Mouse (Mus musculus) intestine, embryonic 16.5 days (tissue): ENCODE measurements at regions not wholly inside any gene's neighbourhood (a gene's known extent, or its start where the extent isn't known, plus 50 kb on each side); places are given as distances from the start of the nearest gene placed in this dataset.
A peak's percentile ranks its signal among the peaks of the same experiment; 100 is the strongest.

Experiments
- ATAC-seq: fragments of 200-750 bp; cut with Nextera tagmentation; 2 replicates; pipeline ENCODE4 v1.8.0; 2017; ENCODE audit warnings: moderate TSS enrichment, moderate library complexity
- H3K27ac ChIP-seq: fragments of 300-500 bp; sonication (generic); 2 replicates; pipeline ENCODE4 v1.5.1; 2014; ENCODE audit warnings: mild to moderate bottlenecking, low read length
- H3K27me3 ChIP-seq: fragments of 300-500 bp; sonication (generic); replicated peaks from 2 replicates; pipeline ENCODE4 v1.6.1; 2014; ENCODE audit warnings: low read length, control low read depth, mixed read lengths; ENCODE audit not compliant: control insufficient read depth, insufficient read depth
- H3K36me3 ChIP-seq: fragments of 300-500 bp; sonication (generic); 2 replicates; pipeline ENCODE4 v1.6.1; 2014; ENCODE audit warnings: low read length, control low read depth; ENCODE audit not compliant: control insufficient read depth, insufficient read depth
- H3K4me1 ChIP-seq: fragments of 300-500 bp; sonication (generic); 2 replicates; pipeline ENCODE4 v1.6.1; 2014; ENCODE audit warnings: low read length, control low read depth, mixed read lengths; ENCODE audit not compliant: control insufficient read depth, insufficient read depth
- H3K4me2 ChIP-seq: fragments of 300-500 bp; sonication (generic); 2 replicates; pipeline ENCODE4 v1.6.1; 2014; ENCODE audit warnings: low read depth, low read length, control low read depth
- H3K4me3 ChIP-seq: fragments of 300-500 bp; sonication (generic); 2 replicates; pipeline ENCODE4 v1.5.1; 2014; ENCODE audit warnings: mild to moderate bottlenecking, low read length
- H3K9ac ChIP-seq: fragments of 300-500 bp; sonication (generic); 2 replicates; pipeline ENCODE4 v1.6.1; 2014; ENCODE audit warnings: low read depth, low read length
- H3K9me3 ChIP-seq: fragments of 300-500 bp; sonication (generic); 2 replicates; pipeline ENCODE4 v1.6.1; 2016; ENCODE audit warnings: low read length, control low read depth; ENCODE audit not compliant: control insufficient read depth
- WGBS: fragments of 180-500 bp; shearing (Covaris S2); extraction: QIAGEN DNeasy Blood & Tissue Kit; methylation state at CpG from one replicate; pipeline ENCODE4 v1.1.7; 2014; 5-methylcytosine and 5-hydroxymethylcytosine counted together

GRCm38 (mm10) chr11:89206788-89207187, 95.3 kb downstream of the Nog start:
- Histone ChIP-seq H3K27me3 (no peaks in the 10 kb centered on the region), H3K27ac (no peak overlapping the region), H3K4me3 (no peak overlapping the region), H3K4me1 (peaks cover 4% of the 10 kb centered on the region; the same call in 1 of the 2 replicates), H3K9ac (no peak overlapping the region), H3K36me3 (no peaks in the 10 kb centered on the region), H3K9me3 (no peaks in the 10 kb centered on the region), H3K4me2 (no peak overlapping the region)
- no peak for ATAC-seq
- WGBS = 38% methylated on average over 3 of the region's 3 CpGs

- H3K36me3 ChIP-seq = no peaks in the 10 kb centered on the region
- no peak overlapping the region for H3K9ac ChIP-seq
- H3K4me3 ChIP-seq = no peak overlapping the region
- H3K9me3 ChIP-seq = no peaks in the 10 kb centered on the region
- no peak for ATAC-seq
- WGBS = 71% methylated on average over 7 of the region's 7 CpGs
- H3K27me3 ChIP-seq = no peaks in the 10 kb centered on the region
- no peak overlapping the region for H3K27ac ChIP-seq
- peaks cover 4% of the 10 kb centered on the region; the same call in 1 of the 2 replicates for H3K4me1 ChIP-seq
- no peak overlapping the region for H3K4me2 ChIP-seq
These were observed 97.1 kb downstream of the Nog start for GRCm38 (mm10) chr11:89204948-89205545.

GRCm38 (mm10) chr11:89200458-89200857, 101.7 kb downstream of the Nog start:
- H3K27me3 ChIP-seq = no peaks in the 10 kb centered on the region
- WGBS = 69% methylated on average over 3 of the region's 3 CpGs
- no peak for ATAC-seq
- H3K9me3 ChIP-seq = no peaks in the 10 kb centered on the region; the same call in 1 of the 2 replicates
- H3K36me3 ChIP-seq = no peaks in the 10 kb centered on the region
- no peak overlapping the region for H3K27ac ChIP-seq
- H3K9ac ChIP-seq = no peak overlapping the region
- H3K4me3 ChIP-seq = no peak overlapping the region
- no peaks in the 10 kb centered on the region for H3K4me1 ChIP-seq
- H3K4me2 ChIP-seq = no peak overlapping the region

- no peaks in the 10 kb centered on the region for H3K27me3 ChIP-seq
- H3K27ac ChIP-seq = no peak overlapping the region
- ATAC-seq = peak; percentile 91
- 65% methylated on average over 3 of the region's 3 CpGs for WGBS
- H3K9me3 ChIP-seq = no peaks in the 10 kb centered on the region; the same call in 1 of the 2 replicates
- H3K4me1 ChIP-seq = no peaks in the 10 kb centered on the region
- no peak overlapping the region for H3K4me2 ChIP-seq
- H3K9ac ChIP-seq = no peak overlapping the region
- no peaks in the 10 kb centered on the region for H3K36me3 ChIP-seq
- no peak overlapping the region for H3K4me3 ChIP-seq
These were observed 109.3 kb downstream of the Nog start for GRCm38 (mm10) chr11:89192815-89193214.

- no peaks in the 10 kb centered on the region for H3K36me3 ChIP-seq
- H3K9me3 ChIP-seq = no peaks in the 10 kb centered on the region
- peak; percentile 94 for ATAC-seq
- peak overlapping the region; percentile 45 for H3K4me2 ChIP-seq
- 8% methylated on average over 26 of the region's 26 CpGs for WGBS
- peak overlapping the region; percentile 19; the same call in 1 of the 2 replicates for H3K4me3 ChIP-seq
- H3K27ac ChIP-seq = peak overlapping the region; percentile 70
- 0 out of 2 replicates have a peak overlapping the region, but pooled peaks have one; percentile 21 for H3K9ac ChIP-seq
- H3K4me1 ChIP-seq = peaks cover 12% of the 10 kb centered on the region
- H3K27me3 ChIP-seq = no peaks in the 10 kb centered on the region
These were observed 113.4 kb downstream of the Gm525 start for GRCm38 (mm10) chr11:89186911-89187621.

GRCm38 (mm10) chr11:89185862-89186261, 112.2 kb downstream of the Gm525 start:
- 55% methylated on average over 6 of the region's 6 CpGs for WGBS
- Histone ChIP-seq H3K4me1 (peaks cover 12% of the 10 kb centered on the region), H3K4me3 (no peak overlapping the region), H3K36me3 (no peaks in the 10 kb centered on the region), H3K27me3 (no peaks in the 10 kb centered on the region), H3K27ac (no peak overlapping the region), H3K4me2 (no peak overlapping the region), H3K9ac (no peak overlapping the region), H3K9me3 (no peaks in the 10 kb centered on the region)
- ATAC-seq = no peak

GRCm38 (mm10) chr11:89181471-89181870, 107.8 kb downstream of the Gm525 start:
- H3K27me3 ChIP-seq = no peaks in the 10 kb centered on the region
- peaks cover 6% of the 10 kb centered on the region for H3K4me1 ChIP-seq
- H3K4me3 ChIP-seq = no peak overlapping the region
- no peaks in the 10 kb centered on the region for H3K36me3 ChIP-seq
- WGBS = 82% methylated on average over 5 of the region's 5 CpGs
- H3K9ac ChIP-seq = no peak overlapping the region
- no peak overlapping the region for H3K4me2 ChIP-seq
- H3K27ac ChIP-seq = no peak overlapping the region
- no peaks in the 10 kb centered on the region for H3K9me3 ChIP-seq
- no peak for ATAC-seq

- ATAC-seq = no peak
- Histone ChIP-seq H3K36me3 (no peaks in the 10 kb centered on the region), H3K9me3 (no peaks in the 10 kb centered on the region), H3K27ac (no peak overlapping the region), H3K4me1 (peaks cover 5% of the 10 kb centered on the region; the same call in 1 of the 2 replicates), H3K9ac (no peak overlapping the region), H3K4me3 (no peak overlapping the region), H3K27me3 (no peaks in the 10 kb centered on the region), H3K4me2 (no peak overlapping the region)
- WGBS = 94% methylated on average over 7 of the region's 7 CpGs
These were observed 104.8 kb downstream of the Gm525 start for GRCm38 (mm10) chr11:89178436-89178835.

GRCm38 (mm10) chr11:89175511-89175910, 101.9 kb downstream of the Gm525 start:
- Histone ChIP-seq H3K4me2 (no peak overlapping the region; the same call in 1 of the 2 replicates), H3K4me3 (no peak overlapping the region), H3K27me3 (no peaks in the 10 kb centered on the region), H3K9ac (no peak overlapping the region), H3K27ac (no peak overlapping the region), H3K9me3 (no peaks in the 10 kb centered on the region), H3K36me3 (no peaks in the 10 kb centered on the region), H3K4me1 (peaks cover 5% of the 10 kb centered on the region; the same call in 1 of the 2 replicates)
- ATAC-seq = peak; percentile 67; the same call in 1 of the 2 replicates
- 3% methylated on average over 9 of the region's 9 CpGs for WGBS
